Mouse (Mus musculus) cortical plate, adult 2 months (tissue): ENCODE data around the gene Mfsd4b2.

ENCODE experiments used
- CTCF ChIP-seq: fragments of 200-500 bp; IDR thresholded peaks from 2 replicates; pipeline ENCODE4 v1.5.1; 2011; ENCODE audit warnings: mild to moderate bottlenecking, control low read depth, low read length; ENCODE audit not compliant: insufficient read depth; ENCODE audit errors: extremely low read depth
- POLR2A ChIP-seq: fragments of 200-500 bp; IDR thresholded peaks from 2 replicates; pipeline ENCODE4 v1.6.1; 2011; ENCODE audit warnings: mild to moderate bottlenecking, low read length, control low read depth; ENCODE audit not compliant: insufficient read depth; ENCODE audit errors: extremely low read depth

DNA sequence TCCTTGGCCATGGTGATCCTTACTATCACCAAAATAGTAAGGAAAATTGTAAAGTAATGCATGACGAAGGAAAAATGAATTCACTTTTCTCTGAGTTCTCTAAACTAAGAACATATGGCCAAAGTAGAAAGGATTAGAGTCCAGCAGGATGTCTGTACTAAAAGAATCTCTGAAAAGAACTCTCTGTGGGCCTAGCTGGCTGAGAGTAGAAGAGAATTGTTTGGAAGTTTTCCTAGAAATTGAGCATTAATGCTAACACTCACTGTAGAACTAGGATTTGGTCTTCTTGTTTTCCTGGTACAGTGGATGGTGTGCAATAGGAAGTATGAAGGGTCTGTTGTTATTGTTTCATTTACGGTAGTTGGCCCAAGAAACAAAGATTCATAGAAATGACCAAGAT is 28.4 kb upstream of the Mfsd4b2 start:
- TF ChIP-seq CTCF (no peak), POLR2A (no peak)
